ENCODE assay signal across 8 mouse cellular contexts in the genomic region with DNA sequence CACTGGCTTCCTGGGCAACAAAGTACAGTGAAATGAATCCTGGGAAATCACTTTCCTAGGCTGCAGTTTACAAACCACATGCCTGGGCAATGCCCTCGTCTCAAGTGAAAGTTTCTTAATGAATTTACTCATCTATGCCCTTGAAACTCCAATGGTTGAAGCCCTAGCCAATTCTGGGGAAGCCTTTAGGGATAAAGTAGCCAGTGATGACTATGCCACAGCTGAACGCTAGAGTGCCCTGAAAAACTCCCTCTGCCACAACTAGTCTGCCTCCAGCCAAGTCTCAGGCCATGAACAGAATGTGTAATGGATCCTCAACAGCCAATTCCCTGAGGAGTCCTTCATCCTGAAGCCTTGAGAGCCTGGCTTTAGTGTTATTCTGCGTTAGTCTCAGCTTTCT. TPM values are rescaled to one million over a fixed set of nuclear protein-coding genes. Genes with fewer than 3 reads are reported as not detected.
A peak's percentile ranks its signal among the peaks of the same experiment; 100 is the strongest.
DNase-seq lines count a peak whose midpoint lies in the region; ATAC-seq and TF ChIP-seq lines count a peak whose summit lies in the region.

No protein-coding gene starts in this region.

- no peak overlapping the region for H3K9ac ChIP-seq in intestine, embryonic 14.5 days (ENCODE audit: low read length)

- peak; percentile 30 for TF ChIP-seq CTCF in gastrocnemius, adult 2 months (IDR thresholded peaks at IDR 0.05)
- TF ChIP-seq CTCF in spleen, adult 2 months (IDR thresholded peaks at IDR 0.05; ENCODE audit: extremely low read depth, insufficient read depth, insufficient read length, insufficient replicate concordance) = no peak

- peak; percentile 32 for DNase-seq in gastrocnemius, adult 2 months
- DNase-seq in gastrocnemius, postnatal 25 days = no peak
- DNase-seq in spleen, adult 2 months (ENCODE audit: low read depth in 1 of 2, low spot score in 2 of 2) = no peak
- DNase-seq in spleen, postnatal 36 days (ENCODE audit: low spot score in 2 of 2) = no peak
- no peak for DNase-seq in intestine, embryonic 14.5 days (ENCODE audit: low spot score)
- DNase-seq in gastrocnemius, postnatal 10 days = no peak
- DNase-seq in frontal cortex, postnatal 25 days (ENCODE audit: low spot score in 2 of 2) = no peak

- intact Hi-C loops in gastrocnemius, adult 2 months (cut with DNase I) = no loop called here

- WGBS in spleen, adult 2 months = 66% methylated on average over 3 of the region's 3 CpGs
- 62% methylated on average over 3 of the region's 3 CpGs for WGBS in intestine, embryonic 14.5 days

- H3K4me1 ChIP-seq in spleen, adult 2 months (ENCODE audit: control insufficient read depth, insufficient read depth, insufficient read length) = peaks cover 21% of the 10 kb centered on the region
- peaks cover 34% of the 10 kb centered on the region for H3K4me1 ChIP-seq in intestine, embryonic 14.5 days (replicated peaks; ENCODE audit: control insufficient read depth, insufficient read depth, low read length)

- H3K4me2 ChIP-seq in intestine, embryonic 14.5 days (ENCODE audit: low read length) = no peak overlapping the region

- no peaks in the 10 kb centered on the region for H3K27me3 ChIP-seq in spleen, adult 2 months (ENCODE audit: control insufficient read depth, insufficient read depth, low read length)
- H3K27me3 ChIP-seq in intestine, embryonic 14.5 days (replicated peaks; ENCODE audit: control insufficient read depth, insufficient read depth, low read length) = no peaks in the 10 kb centered on the region

- no peak for TF ChIP-seq POLR2A in spleen, adult 2 months (IDR thresholded peaks at IDR 0.05; ENCODE audit: low read depth, low read length)

- no peak for ATAC-seq in intestine, embryonic 14.5 days (replicated peaks; ENCODE audit: low FRiP score, low TSS enrichment, low read depth)
- no peak for ATAC-seq in activated CD4-positive, CD25-positive, alpha-beta regulatory T cell, adult 4 months

- H3K4me3 ChIP-seq in gastrocnemius, adult 2 months = no peak overlapping the region
- H3K4me3 ChIP-seq in spleen, adult 2 months (ENCODE audit: extremely low read depth, insufficient read depth, insufficient read length) = no peak overlapping the region
- H3K4me3 ChIP-seq in intestine, embryonic 14.5 days (ENCODE audit: low read depth, low read length) = no peak overlapping the region

- H3K27ac ChIP-seq in gastrocnemius, adult 2 months = peak overlapping the region; percentile 46
- H3K27ac ChIP-seq in spleen, adult 2 months (ENCODE audit: insufficient read depth, low read length) = peak overlapping the region; percentile 57
- peak overlapping the region; percentile 64; the same call in 1 of the 2 replicates for H3K27ac ChIP-seq in intestine, embryonic 14.5 days (ENCODE audit: low read depth)

- no peaks in the 10 kb centered on the region for H3K36me3 ChIP-seq in spleen, adult 2 months (ENCODE audit: control insufficient read depth, insufficient read depth, low read length)
- H3K36me3 ChIP-seq in intestine, embryonic 14.5 days (ENCODE audit: control insufficient read depth, insufficient read depth, low read length) = no peaks in the 10 kb centered on the region

- H3K9me3 ChIP-seq in intestine, embryonic 14.5 days (ENCODE audit: control insufficient read depth, low read length) = no peaks in the 10 kb centered on the region

RNA-seq across cellular contexts. Expression of a gene that starts 8.5 kb away (rescaled TPM):
- total RNA-seq in gastrocnemius, adult 2 months (2021) = 10 to 100 TPM in 1 of 2 experiments, 1 to 10 TPM in 1; 9.5 to 10.8 TPM
- 10 to 100 TPM in 1 of 2 experiments, 1 to 10 TPM in 1; 8.5 to 10.8 TPM for total RNA-seq in gastrocnemius, postnatal 25 days (2021)
- polyA plus RNA-seq in spleen, adult 2 months (2012; rRNA removed) = 9.2 and 9.6 TPM in 2 replicates
- 24.6 and 27.3 TPM in 2 replicates for polyA plus RNA-seq in intestine, embryonic 14.5 days (2014; fragmentation: Nextera tagmentation; extraction: Ambion mirVana)
- polyA plus RNA-seq in activated CD4-positive, CD25-positive, alpha-beta regulatory T cell, adult 4 months (2017; shearing (Covaris generic)) = 10 to 100 TPM; 12.5 to 16.5 TPM
- total RNA-seq in gastrocnemius, postnatal 10 days (2021) = 10 to 100 TPM; 21.1 to 23.8 TPM
